Mouse (Mus musculus): ENCODE data around the gene Tmem246.

- TF ChIP-seq POLR2A (IDR thresholded peaks at IDR 0.05; ENCODE audit: low read depth, low read length) = no peak
- TF ChIP-seq CTCF (IDR thresholded peaks at IDR 0.05; ENCODE audit: extremely low read depth, insufficient read depth, insufficient read length, insufficient replicate concordance) = no peak
These were observed at the start of gene Tmem246 for GRCm38 (mm10) chr4:49597183-49598100.
